Mouse (Mus musculus) C2C12 (cell line): ENCODE results near the gene 1600012H06Rik.

Experiments used
- CTCF ChIP-seq: IDR thresholded peaks from one replicate; pipeline ENCODE4 v1.5.1; 2011; ENCODE audit not compliant: control insufficient read depth, insufficient read depth, insufficient read length
- MAX ChIP-seq: IDR thresholded peaks from one replicate; pipeline ENCODE4 v1.6.1; 2011; ENCODE audit warnings: mild to moderate bottlenecking, control low read depth

GRCm38 (mm10) chr17:14909331-14909730, 33.7 kb upstream of the 1600012H06Rik start:
- TF ChIP-seq CTCF (no peak), MAX (no peak)
